Mouse (Mus musculus): ENCODE results near the gene Tmem158.

The Tmem158 gene

GRCm38 (mm10) chr9:123243988-123244387, 16.6 kb downstream of the Tmem158 start:
- no peak for DNase-seq

DNA sequence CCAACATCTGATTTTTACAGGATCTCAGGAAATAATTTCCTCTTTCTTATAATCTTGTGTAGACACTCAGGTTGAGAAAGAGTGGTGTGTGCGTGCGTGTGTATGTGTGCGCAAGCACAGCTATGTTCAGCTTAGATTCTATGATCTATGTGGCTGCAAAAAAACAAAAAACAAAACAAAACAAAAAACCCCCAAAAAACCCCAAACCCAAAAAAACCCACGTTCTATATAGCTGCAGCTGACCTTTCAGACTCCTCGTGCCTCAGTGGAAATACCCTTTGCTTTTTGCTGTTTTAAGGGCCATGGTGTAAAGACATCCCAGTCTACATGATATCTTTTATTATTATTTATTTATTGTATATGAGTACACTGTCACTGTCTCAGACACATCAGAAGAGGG, 19.4 kb downstream of the Tmem158 start:
- DNase-seq, result no peak

DNA sequence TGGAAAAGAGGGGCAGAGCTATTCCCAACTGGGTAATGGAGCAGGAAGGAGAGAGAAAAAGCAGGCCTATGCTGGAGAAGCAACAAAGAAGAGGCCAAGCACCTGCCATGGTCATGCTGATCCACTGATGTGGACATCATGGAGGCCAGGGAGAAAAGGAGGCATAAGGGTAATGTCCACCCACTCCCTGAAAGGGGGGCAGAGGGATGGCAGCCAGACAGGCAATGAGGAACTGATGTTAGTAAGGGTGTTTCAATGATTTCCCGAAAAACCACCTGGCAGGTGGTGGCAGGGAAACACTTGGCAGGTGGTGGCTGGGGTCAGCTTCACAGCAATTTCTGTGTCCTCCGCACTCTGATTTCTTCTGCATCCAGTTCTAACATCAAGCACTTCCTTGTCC, 19.8 kb downstream of the Tmem158 start:
- no peak for DNase-seq

- DNase-seq, result no peak
Observed at GRCm38 (mm10) chr9:123240271-123240670, 20.3 kb downstream of the Tmem158 start.

GRCm38 (mm10) chr9:123239651-123240050, 20.9 kb downstream of the Tmem158 start:
- DNase-seq, result no peak

DNA sequence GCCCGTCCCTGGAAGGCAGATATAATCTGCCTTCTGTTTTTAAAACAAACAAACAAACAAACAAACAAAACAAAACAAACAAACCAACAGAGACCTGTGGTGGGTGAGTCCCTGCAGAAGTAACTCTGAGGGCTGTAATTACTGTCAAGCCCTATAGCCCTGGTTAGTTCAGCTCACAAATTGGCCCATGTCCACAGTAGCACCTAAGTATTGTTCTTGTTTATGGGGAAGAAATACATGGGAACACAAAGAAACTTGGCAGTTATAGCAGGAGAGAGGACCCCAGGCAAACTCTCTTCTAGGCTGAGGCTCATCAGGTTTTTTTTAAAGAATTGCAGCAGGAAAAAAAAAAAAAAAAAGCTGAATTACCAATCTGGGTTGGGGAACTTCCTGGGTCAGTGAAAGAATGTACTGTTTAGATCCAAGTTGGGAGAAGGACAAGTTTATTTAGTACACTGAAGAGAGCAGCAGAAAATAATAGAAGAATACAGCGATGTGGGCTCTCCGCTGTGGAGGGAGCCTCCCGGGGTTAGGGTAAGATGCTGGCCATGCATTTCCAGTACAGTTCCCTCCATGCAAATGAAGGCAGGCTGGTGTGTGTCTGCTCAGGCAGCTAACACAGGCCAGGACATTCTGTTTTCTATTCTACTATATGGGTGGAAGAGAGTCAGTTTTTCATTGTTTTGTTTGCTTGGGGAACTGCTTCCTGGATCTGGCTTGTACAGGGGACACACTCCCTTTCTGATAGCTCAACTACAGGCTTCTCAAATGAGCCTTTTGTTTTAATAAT, 22.1 kb downstream of the Tmem158 start:
- peak; percentile 29 for DNase-seq

- peak; percentile 84 for DNase-seq
Observed at GRCm38 (mm10) chr9:123237739-123238138, 22.8 kb downstream of the Tmem158 start.

- DNase-seq, result no peak
Observed at GRCm38 (mm10) chr9:123235621-123236020, 24.9 kb downstream of the Tmem158 start.

DNA sequence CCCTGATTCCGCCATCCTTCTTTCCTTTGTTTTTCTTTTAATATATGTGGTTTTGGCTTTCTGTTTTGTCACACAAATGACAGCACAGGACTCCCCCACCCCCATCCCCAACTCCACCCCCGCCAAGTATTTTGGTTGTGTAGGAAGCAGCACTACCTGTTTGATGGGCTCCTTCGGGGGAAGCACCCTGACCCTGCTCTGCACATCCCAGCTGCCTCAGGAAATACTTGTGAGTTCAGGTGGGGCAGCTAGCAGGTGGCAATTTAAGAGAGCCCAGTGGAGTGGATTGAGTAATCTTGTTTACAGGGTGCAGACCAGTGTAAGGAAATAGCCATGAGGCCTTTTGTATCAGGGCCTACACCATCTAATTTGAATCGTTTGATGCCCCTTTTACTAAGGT, 30.7 kb downstream of the Tmem158 start:
- DNase-seq, result no peak

- DNase-seq, result no peak
Observed at GRCm38 (mm10) chr9:123228671-123229070, 31.9 kb downstream of the Tmem158 start.

DNA sequence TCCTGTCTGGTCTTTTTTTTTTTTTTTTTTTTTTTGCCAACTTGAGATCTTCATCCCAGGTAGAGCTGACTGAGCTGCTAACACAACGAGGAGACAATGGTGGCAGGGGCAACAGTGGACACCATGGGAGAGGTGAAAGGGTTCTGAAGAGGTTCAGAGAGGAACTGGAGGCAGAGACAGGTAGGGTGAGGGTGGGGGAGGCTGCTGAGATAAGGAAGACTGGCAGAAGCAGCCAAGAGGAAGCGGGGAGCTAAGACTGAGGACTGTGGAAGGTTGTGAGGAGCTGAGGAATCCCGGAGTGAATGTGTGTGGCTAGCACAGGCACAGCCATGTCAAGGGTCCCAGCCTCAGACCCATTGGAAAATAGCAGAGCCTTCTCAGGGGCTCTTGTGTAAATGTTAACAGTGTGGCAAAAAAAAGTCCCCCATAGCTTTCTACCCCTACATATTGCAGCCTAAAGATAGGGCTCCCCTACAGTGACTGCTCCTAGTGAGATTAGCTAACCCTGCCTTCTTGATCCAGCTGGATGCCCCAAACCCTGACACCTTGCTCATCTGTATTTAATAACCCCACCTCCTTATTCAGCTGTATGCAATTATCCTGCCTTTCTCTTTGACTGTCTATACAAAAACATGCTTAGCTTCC, 33.3 kb downstream of the Tmem158 start:
- no peak for DNase-seq

DNA sequence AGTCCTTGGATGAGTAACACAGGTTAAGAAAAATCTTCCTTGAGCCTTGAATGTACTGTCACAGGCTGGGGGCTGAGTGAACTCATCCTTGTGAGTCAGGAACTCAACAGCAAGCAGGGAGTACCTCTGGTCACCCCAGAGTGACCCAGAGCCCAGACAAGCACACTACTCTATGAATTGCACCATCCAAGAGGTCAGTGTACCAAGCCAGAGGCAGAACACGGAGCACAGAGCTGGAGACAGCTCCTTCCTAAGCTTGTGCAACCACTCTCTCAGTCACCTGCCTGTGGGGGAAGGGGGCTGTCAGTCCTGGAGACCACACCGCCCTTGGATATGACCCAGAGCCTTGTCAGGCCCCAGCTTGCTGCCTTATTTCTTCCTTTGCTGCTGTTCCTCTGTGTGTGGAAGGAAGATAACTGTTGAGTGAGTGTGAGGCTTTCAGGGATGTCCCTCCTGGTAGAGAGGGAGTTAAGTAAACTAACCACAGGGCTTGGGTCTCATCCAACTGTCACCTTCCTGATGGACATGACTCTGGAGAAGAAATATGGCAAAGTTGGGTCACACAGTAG, 35.6 kb downstream of the Tmem158 start:
- no peak for DNase-seq

DNA sequence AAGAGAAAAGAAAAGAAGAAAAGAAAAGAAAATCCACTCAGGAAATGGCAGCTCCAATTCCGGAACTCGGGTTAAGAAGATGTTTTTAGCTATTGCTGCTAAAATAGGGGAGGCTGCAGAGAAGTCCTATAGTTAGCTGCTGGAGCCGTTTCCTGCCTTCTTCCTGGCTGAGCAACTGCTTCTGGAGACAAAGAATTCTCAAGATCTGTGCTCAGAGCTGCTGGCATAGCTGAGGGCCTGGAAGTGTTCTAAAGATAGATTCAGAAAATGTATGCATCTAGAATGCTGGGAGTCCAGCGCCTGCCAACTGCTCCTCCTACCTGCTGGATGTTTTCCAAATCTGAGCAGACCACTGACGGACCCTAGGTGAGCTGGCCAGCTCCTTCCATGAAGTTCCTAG, 40.7 kb downstream of the Tmem158 start:
- no peak for DNase-seq

GRCm38 (mm10) chr9:123215621-123216440, 44.7 kb downstream of the Tmem158 start, which contains the start of gene Cdcp1:
Gene Cdcp1, minus strand, starts transcription at chr9:123216038.
- DNase-seq, result peak; percentile 72

DNA sequence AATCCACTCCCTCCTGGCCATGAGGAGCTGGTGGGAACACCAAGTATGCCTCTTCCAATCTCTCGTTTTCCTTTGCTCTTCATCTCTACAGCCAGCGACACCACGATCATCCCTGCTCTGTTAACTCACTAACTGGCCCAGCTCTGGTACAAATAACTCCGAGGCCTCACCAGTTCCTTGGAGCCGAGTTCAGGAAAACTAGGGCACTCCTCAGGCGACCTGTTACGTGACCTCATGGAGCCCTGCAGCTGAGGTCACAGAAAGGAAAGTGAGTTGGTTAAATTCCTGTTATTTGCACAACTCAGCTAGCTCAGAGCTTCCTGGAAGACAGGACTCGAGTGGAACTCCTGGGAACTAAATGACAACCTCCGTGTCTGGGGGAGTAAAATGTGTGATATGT, 47.2 kb downstream of the Tmem158 start:
- DNase-seq, result no peak

Data from kidney, postnatal 10 days (tissue).